Mouse (Mus musculus) hematopoietic stem cell, adult 5-6 weeks (primary cell): Measurements from ENCODE around the gene Prkag2. TPM values are rescaled to one million over a fixed set of nuclear protein-coding genes. Genes with fewer than 3 reads are reported as not detected.
"Not testable (repeated sequence)": the region's sequence is repeated elsewhere in the genome, so short reads cannot be mapped to it uniquely, and the experiment has no call there.

ENCODE experiments used
- ATAC-seq, 2 experiments: fragments of 125-278 bp in 1 of 2; replicated peaks in 1 of 2; 2 replicates each; pipeline ENCODE4 v1.8.0; 2016 to 2017; ENCODE audit warnings: inconsistent platforms in 2 of 2, mild to moderate bottlenecking in 2 of 2, moderate number of reproducible peaks in 2 of 2, low read depth in 1 of 2, moderate TSS enrichment in 1 of 2; ENCODE audit not compliant: low FRiP score in 2 of 2, poor library complexity in 2 of 2, severe bottlenecking in 2 of 2, insufficient read depth in 1 of 2, low TSS enrichment in 1 of 2
- total RNA-seq: library from RNA; stranded (forward); fragments of 172-1452, 232-1000 nt; gene quantifications from 2 replicates; pipeline ENCODE4 v1.2.3, GENCODE M21; 2017

Prkag2 gene
- total RNA-seq, 1 experiment from 2014 or later: 75.0 TPM

- ATAC-seq: no peak
Observed at GRCm38 (mm10) chr5:25089258-25089972, 11.0 kb downstream of the Prkag2 start.

- ATAC-seq: no peak
Observed at GRCm38 (mm10) chr5:25088633-25089032, 11.8 kb downstream of the Prkag2 start.

- no peak for ATAC-seq
Observed at GRCm38 (mm10) chr5:25088111-25088510, 12.3 kb downstream of the Prkag2 start.

- peak in 1 of 2 experiments; percentile 40; a peak in 1 of 4 replicates for ATAC-seq
Observed at GRCm38 (mm10) chr5:25087064-25087463, 13.4 kb downstream of the Prkag2 start.

GRCm38 (mm10) chr5:25086234-25086633, 14.2 kb downstream of the Prkag2 start:
- ATAC-seq: no peak

GRCm38 (mm10) chr5:25085170-25085569, 15.3 kb downstream of the Prkag2 start:
- ATAC-seq: no peak

GRCm38 (mm10) chr5:25083816-25084215, 16.6 kb downstream of the Prkag2 start:
- ATAC-seq: no peak

GRCm38 (mm10) chr5:25082542-25082941, 17.9 kb downstream of the Prkag2 start:
- ATAC-seq: peak; percentile 44 to 52; a peak in 3 of 4 replicates

- peak; percentile 95 to 97 for ATAC-seq
Observed at GRCm38 (mm10) chr5:25081545-25081944, 18.9 kb downstream of the Prkag2 start.

GRCm38 (mm10) chr5:25080994-25081393, 19.4 kb downstream of the Prkag2 start:
- no peak for ATAC-seq

- ATAC-seq: no peak
Observed at GRCm38 (mm10) chr5:25080438-25080945, 19.9 kb downstream of the Prkag2 start.

GRCm38 (mm10) chr5:25079766-25080265, 20.6 kb downstream of the Prkag2 start:
- ATAC-seq: no peak

- no peak for ATAC-seq
Observed at GRCm38 (mm10) chr5:25077873-25078651, 22.4 kb downstream of the Prkag2 start.

- not testable (repeated sequence) for ATAC-seq
Observed at GRCm38 (mm10) chr5:25077258-25077657, 23.2 kb downstream of the Prkag2 start.

- ATAC-seq: no peak
Observed at GRCm38 (mm10) chr5:25075623-25076022, 24.8 kb downstream of the Prkag2 start.

GRCm38 (mm10) chr5:25069815-25070214, 30.6 kb downstream of the Prkag2 start:
- ATAC-seq: 0 out of 4 replicates have a peak, but pooled peaks of 1 of the 2 experiments have one; percentile 18

- no peak for ATAC-seq
Observed at GRCm38 (mm10) chr5:25067122-25067521, 33.3 kb downstream of the Prkag2 start.
